Mouse (Mus musculus) midbrain, embryonic 10.5 days (tissue): ENCODE results near the gene Tmem259. TPM values are rescaled to one million over a fixed set of nuclear protein-coding genes. Genes with fewer than 3 reads are reported as not detected.

ENCODE experiments used
- DNase-seq: peaks from one replicate; pipeline ENCODE4 v3.0.0-alpha.2; 2017; ENCODE audit warnings: low spot score
- H3K27ac ChIP-seq: fragments of 300-500 bp; sonication (generic); replicated peaks from 2 replicates; pipeline ENCODE4 v1.5.1; 2016; ENCODE audit warnings: mild to moderate bottlenecking
- H3K27me3 ChIP-seq: fragments of 300-500 bp; sonication (generic); 2 replicates; pipeline ENCODE4 v1.6.1; 2016; ENCODE audit warnings: low read depth, mild to moderate bottlenecking; ENCODE audit not compliant: poor library complexity, severe bottlenecking
- H3K36me3 ChIP-seq: fragments of 300-500 bp; sonication (generic); 2 replicates; pipeline ENCODE4 v1.6.1; 2016; ENCODE audit warnings: mild to moderate bottlenecking, moderate library complexity
- H3K4me1 ChIP-seq: fragments of 300-500 bp; sonication (generic); 2 replicates; pipeline ENCODE4 v1.6.1; 2016
- H3K4me3 ChIP-seq: fragments of 300-500 bp; sonication (generic); 2 replicates; pipeline ENCODE4 v1.5.1; 2016; ENCODE audit warnings: mild to moderate bottlenecking, moderate library complexity
- H3K9me3 ChIP-seq: fragments of 300-500 bp; sonication (generic); replicated peaks from 2 replicates; pipeline ENCODE4 v1.6.1; 2016; ENCODE audit warnings: mild to moderate bottlenecking
- WGBS: fragments of 180-500 bp; shearing (Covaris S2); methylation state at CpG from one replicate; pipeline ENCODE4 v1.1.7; 2016; 5-methylcytosine and 5-hydroxymethylcytosine counted together
- polyA plus RNA-seq: library from polyadenylated mRNA; unstranded; fragments of >200 nt; fragmentation: Nextera tagmentation; extraction: Ambion mirVana; gene quantifications from 2 replicates; pipeline ENCODE4 v1.2.1, GENCODE M21; 2016

Gene Tmem259
- polyA plus RNA-seq, 1 experiment from 2014 or later: 11.0 TPM

DNA sequence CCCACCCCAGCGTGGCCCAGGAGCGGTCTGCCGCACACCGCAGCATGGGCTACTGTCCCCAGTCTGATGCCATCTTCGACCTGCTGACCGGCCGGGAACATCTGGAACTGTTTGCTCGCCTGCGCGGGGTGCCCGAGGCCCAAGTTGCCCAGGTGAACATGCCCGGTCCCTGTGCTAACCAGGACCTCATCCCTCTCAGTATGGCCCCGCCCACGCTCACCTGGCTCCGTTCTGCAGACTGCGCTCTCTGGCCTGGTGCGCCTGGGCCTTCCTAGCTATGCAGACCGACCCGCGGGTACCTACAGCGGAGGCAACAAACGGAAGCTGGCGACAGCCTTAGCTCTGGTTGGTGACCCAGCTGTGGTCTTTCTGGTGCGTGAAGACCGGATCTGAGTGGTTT is 29.5 kb upstream of the Tmem259 start:
- H3K4me1 ChIP-seq: peaks cover 14% of the 10 kb centered on the region
- H3K9me3 ChIP-seq: peaks cover 23% of the 10 kb centered on the region
- H3K4me3 ChIP-seq: 0 out of 2 replicates have a peak overlapping the region, but pooled peaks have one; percentile 3
- no peak for DNase-seq
- H3K36me3 ChIP-seq: peaks cover 35% of the 10 kb centered on the region
- 33% methylated on average over 25 of the region's 25 CpGs for WGBS
- H3K27ac ChIP-seq: no peak overlapping the region
- H3K27me3 ChIP-seq: peaks cover 69% of the 10 kb centered on the region

- 90% methylated on average over 6 of the region's 6 CpGs for WGBS
- no peak overlapping the region for H3K27ac ChIP-seq
- peaks cover 23% of the 10 kb centered on the region for H3K9me3 ChIP-seq
- peaks cover 61% of the 10 kb centered on the region for H3K27me3 ChIP-seq
- no peak for DNase-seq
- no peak overlapping the region for H3K4me3 ChIP-seq
- peaks cover 11% of the 10 kb centered on the region for H3K4me1 ChIP-seq
- peaks cover 43% of the 10 kb centered on the region for H3K36me3 ChIP-seq
Measured at GRCm38 (mm10) chr10:80011740-80012139, 27.6 kb upstream of the Tmem259 start.

DNA sequence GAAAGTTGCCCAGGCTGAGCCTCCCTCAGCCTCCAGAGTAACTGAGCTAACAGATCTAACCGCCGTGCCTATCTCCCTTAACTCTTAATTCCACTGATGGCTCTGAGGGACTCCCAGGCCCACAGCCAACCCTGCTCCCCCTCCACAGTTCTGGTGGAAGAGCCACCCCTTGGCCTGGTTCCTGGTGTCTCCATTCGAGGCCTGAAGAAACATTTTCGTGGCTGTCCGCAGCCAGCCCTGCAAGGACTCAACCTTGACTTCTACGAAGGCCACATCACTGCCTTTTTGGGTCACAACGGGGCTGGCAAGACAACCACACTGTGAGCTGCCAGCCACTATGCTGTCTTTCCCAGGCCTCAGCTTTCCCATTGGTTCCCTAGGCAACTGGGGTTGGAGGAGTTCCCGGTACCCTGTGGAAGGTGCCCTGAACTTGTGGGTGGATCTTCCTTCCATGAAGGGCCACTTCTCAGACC is 20.1 kb upstream of the Tmem259 start:
- H3K36me3 ChIP-seq: peaks cover 15% of the 10 kb centered on the region; the same call in 1 of the 2 replicates
- H3K4me3 ChIP-seq: no peak overlapping the region
- H3K4me1 ChIP-seq: peaks cover 16% of the 10 kb centered on the region
- no peak for DNase-seq
- H3K27me3 ChIP-seq: peaks cover 65% of the 10 kb centered on the region
- H3K9me3 ChIP-seq: no peaks in the 10 kb centered on the region
- H3K27ac ChIP-seq: no peak overlapping the region
- WGBS: 94% methylated on average over 8 of the region's 8 CpGs

DNA sequence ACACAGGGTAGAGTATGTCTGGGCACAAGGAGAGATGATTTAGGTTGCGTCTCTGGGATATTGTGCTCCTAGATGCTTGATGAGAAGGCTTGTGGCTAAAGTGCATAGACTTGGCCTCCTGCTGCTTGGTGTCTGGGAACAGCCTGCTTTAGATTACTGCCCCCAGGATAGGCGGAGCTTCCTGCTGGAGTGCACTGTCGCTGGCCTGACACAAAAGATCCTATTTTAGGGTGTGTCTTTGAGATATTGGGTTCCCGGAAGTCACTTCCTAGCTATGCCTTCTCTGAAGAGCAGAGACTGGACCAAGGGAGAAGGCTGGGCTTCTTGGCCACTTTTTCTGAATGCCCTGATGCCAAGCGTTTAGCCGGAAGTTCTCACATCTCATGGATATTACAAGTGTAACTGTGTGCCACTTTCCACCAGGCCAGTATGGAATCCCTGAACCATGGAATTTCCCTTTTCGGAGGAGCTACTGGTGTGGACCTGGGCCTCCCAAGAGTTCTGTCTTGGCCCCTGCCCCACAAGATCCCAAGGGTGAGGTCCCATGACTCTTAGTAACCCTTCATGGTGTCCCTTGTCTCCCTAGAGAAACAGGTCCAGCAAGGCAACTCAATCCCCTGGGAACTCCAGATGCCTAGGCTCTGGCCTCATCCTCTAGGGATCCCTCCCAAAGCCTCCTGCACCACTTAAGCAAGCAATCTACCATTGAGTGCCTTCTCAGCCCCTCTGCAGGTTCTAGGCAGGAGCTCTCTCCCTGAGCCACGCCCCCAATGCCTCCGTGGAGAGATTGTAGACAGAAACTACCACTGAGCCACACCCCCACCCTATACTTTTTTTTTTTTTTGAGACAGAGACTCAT is 19.5 kb upstream of the Tmem259 start:
- no peak overlapping the region for H3K27ac ChIP-seq
- H3K9me3 ChIP-seq: no peaks in the 10 kb centered on the region
- peaks cover 8% of the 10 kb centered on the region; the same call in 1 of the 2 replicates for H3K36me3 ChIP-seq
- no peak for DNase-seq
- WGBS: 62% methylated on average over 9 of the region's 9 CpGs
- H3K27me3 ChIP-seq: peaks cover 71% of the 10 kb centered on the region
- no peak overlapping the region for H3K4me3 ChIP-seq
- peaks cover 17% of the 10 kb centered on the region for H3K4me1 ChIP-seq

- no peaks in the 10 kb centered on the region for H3K9me3 ChIP-seq
- H3K4me3 ChIP-seq: no peak overlapping the region
- no peak overlapping the region for H3K27ac ChIP-seq
- WGBS: 23% methylated on average over 21 of the region's 21 CpGs
- no peak for DNase-seq
- H3K4me1 ChIP-seq: peaks cover 25% of the 10 kb centered on the region
- H3K36me3 ChIP-seq: 0 out of 2 replicates have a peak, but pooled peaks cover under 1% of the 10 kb centered on the region
- peaks cover 79% of the 10 kb centered on the region for H3K27me3 ChIP-seq
Measured at GRCm38 (mm10) chr10:80002829-80003228, 18.7 kb upstream of the Tmem259 start.

DNA sequence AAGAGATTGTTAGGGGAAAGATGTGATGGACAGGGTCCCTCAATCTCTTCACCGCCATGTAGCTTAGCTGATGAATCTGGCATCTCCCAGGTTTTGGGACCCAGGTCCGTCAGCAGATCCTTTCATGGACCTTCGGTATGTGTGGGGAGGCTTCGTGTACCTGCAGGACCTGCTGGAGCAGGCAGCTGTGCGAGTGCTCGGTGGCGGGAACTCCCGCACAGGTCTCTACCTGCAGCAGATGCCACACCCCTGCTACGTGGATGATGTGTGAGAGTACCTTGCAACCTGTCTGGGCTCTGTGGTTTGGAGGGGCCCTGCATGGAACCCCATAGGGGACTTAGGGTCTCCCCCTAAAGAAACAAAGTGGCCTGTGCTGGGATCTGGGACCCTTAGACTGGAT is 17.8 kb upstream of the Tmem259 start:
- Histone ChIP-seq H3K36me3 (no peaks in the 10 kb centered on the region), H3K4me1 (peaks cover 31% of the 10 kb centered on the region), H3K9me3 (no peaks in the 10 kb centered on the region), H3K27ac (no peak overlapping the region), H3K27me3 (peaks cover 79% of the 10 kb centered on the region), H3K4me3 (no peak overlapping the region)
- WGBS: 79% methylated on average over 9 of the region's 9 CpGs
- no peak for DNase-seq

DNA sequence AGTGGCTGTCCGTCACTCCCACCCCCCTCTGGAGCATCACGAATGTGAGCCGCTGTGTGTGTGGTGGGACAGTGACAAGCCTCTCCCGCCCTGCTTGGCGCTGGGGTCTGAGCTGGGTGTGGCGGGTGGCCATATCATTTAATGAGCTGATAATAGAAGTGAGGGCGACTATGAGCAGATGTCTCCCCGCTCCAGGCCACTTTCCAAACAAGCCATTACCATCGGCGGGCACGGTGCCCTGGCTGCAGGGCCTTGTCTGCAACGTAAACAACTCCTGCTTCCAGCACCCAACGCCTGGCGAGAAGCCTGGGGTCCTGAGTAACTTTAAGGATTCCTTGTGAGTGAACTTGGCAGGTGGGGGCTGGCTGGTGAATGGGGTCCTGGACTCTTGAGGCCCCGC is 13.7 kb upstream of the Tmem259 start:
- Histone ChIP-seq H3K4me1 (peaks cover 37% of the 10 kb centered on the region), H3K9me3 (no peaks in the 10 kb centered on the region), H3K27ac (peak overlapping the region; percentile 82), H3K36me3 (peaks cover 12% of the 10 kb centered on the region; the same call in 1 of the 2 replicates), H3K4me3 (peak overlapping the region; percentile 61), H3K27me3 (peaks cover 52% of the 10 kb centered on the region)
- no peak for DNase-seq
- 6% methylated on average over 15 of the region's 15 CpGs for WGBS

GRCm38 (mm10) chr10:79997034-79997760 is 13.1 kb upstream of the Tmem259 start:
- H3K4me3 ChIP-seq: peak overlapping the region; percentile 61
- H3K36me3 ChIP-seq: peaks cover 17% of the 10 kb centered on the region; the same call in 1 of the 2 replicates
- peaks cover 31% of the 10 kb centered on the region for H3K4me1 ChIP-seq
- H3K9me3 ChIP-seq: no peaks in the 10 kb centered on the region; the same call in 1 of the 2 replicates
- whole genome bisulfite sequencing: 1% methylated on average over 35 of the region's 35 CpGs
- peaks cover 45% of the 10 kb centered on the region for H3K27me3 ChIP-seq
- DNase-seq: peak; percentile 92
- H3K27ac ChIP-seq: peak overlapping the region; percentile 82

GRCm38 (mm10) chr10:79996272-79997033 is 12.3 kb upstream of the Tmem259 start, which contains the start of gene Abca7:
Abca7 (plus strand) TSS chr10:79996494.
- H3K27ac ChIP-seq: peak within 1 kb of the TSS; percentile 82
- peaks cover 38% of the 10 kb centered on the region for H3K27me3 ChIP-seq
- peaks cover 6% of the 10 kb centered on the region; the same call in 1 of the 2 replicates for H3K9me3 ChIP-seq
- WGBS: under 1% methylated on average over 34 of the region's 34 CpGs
- H3K4me1 ChIP-seq: peaks cover 28% of the 10 kb centered on the region
- peak; percentile 95 for DNase-seq
- peaks cover 23% of the 10 kb centered on the region; the same call in 1 of the 2 replicates for H3K36me3 ChIP-seq
- H3K4me3 ChIP-seq: peak within 1 kb of the TSS; percentile 61

- Histone ChIP-seq H3K4me3 (peak overlapping the region; percentile 61; the same call in 1 of the 2 replicates), H3K27ac (peak overlapping the region; percentile 82), H3K4me1 (peaks cover 31% of the 10 kb centered on the region), H3K27me3 (peaks cover 37% of the 10 kb centered on the region), H3K36me3 (peaks cover 29% of the 10 kb centered on the region; the same call in 1 of the 2 replicates), H3K9me3 (peaks cover 14% of the 10 kb centered on the region)
- no peak for DNase-seq
- WGBS: 92% methylated on average over 1 of the region's 1 CpGs
Measured at GRCm38 (mm10) chr10:79995636-79996035, 11.5 kb upstream of the Tmem259 start.

DNA sequence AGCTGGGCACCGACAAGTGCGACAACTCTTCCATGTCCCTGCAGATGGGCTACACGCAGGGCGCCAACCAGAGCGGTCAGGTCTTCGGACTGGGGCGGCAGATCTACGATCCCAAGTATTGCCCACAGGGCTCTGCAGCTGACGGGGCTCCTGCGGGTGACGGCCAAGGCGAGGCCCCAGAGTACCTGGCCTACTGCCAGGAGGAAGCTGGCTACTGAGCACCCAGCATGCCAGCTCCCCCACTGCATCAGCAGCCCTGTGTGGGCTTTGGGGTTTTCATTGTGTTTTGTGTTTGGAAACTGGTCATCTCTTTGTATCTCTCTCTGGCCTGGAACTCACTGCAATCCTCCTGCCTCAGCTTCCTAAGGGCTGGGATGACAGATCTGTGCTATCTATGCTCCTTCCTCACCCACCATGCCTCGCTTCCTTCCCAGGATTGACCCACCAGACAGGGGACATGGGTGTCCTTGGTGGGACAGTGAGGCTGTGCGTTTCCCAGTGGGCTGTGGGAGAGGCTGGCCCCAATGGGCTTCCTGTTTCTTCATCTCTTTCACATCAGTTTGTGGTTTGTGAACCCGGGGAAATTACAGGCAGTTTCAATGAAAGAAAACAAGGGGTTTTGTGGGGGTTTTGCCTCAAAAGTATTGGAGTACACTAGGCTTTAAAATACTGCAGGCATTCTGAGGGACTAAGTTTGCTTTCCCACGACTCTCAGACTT is 10.4 kb upstream of the Tmem259 start:
- DNase-seq: no peak
- 93% methylated on average over 16 of the region's 16 CpGs for WGBS
- Histone ChIP-seq H3K4me3 (no peak overlapping the region), H3K9me3 (peaks cover 14% of the 10 kb centered on the region), H3K27me3 (peaks cover 39% of the 10 kb centered on the region), H3K36me3 (peaks cover 29% of the 10 kb centered on the region; the same call in 1 of the 2 replicates), H3K4me1 (peaks cover 38% of the 10 kb centered on the region), H3K27ac (no peak overlapping the region)
